Mouse (Mus musculus) liver, embryonic 14.5 days (tissue): Measurements from ENCODE around the gene Foxred2.

ENCODE experiments used
- CTCF ChIP-seq: IDR thresholded peaks from 2 replicates; pipeline ENCODE4 v1.5.1; 2016; ENCODE audit warnings: antibody characterized with exemption, low read depth, control low read depth
- EP300 ChIP-seq: IDR thresholded peaks from 2 replicates; pipeline ENCODE4 v1.6.1; 2016; ENCODE audit warnings: antibody characterized with exemption, low read depth

GRCm38 (mm10) chr15:77913054-77913453 is 43.5 kb downstream of the Foxred2 start:
- TF ChIP-seq CTCF (no peak), EP300 (no peak)
